Mouse (Mus musculus): ENCODE measurements at regions not wholly inside any gene's neighbourhood (a gene's known extent, or its start where the extent isn't known, plus 50 kb on each side); places are given as distances from the start of the nearest gene placed in this dataset.

GRCm38 (mm10) chr1:137461189-137461588 lies 500.9 kb upstream of the Nr5a2 start:
- no peak for DNase-seq (ENCODE audit: extremely low read depth, low read depth)

GRCm38 (mm10) chr1:137453446-137454208 lies 493.4 kb upstream of the Nr5a2 start:
- DNase-seq (ENCODE audit: extremely low read depth, low read depth) = no peak

- DNase-seq (ENCODE audit: extremely low read depth, low read depth) = no peak
These were observed 492.5 kb upstream of the Nr5a2 start for GRCm38 (mm10) chr1:137452749-137453148.

GRCm38 (mm10) chr1:137446497-137446896 lies 486.2 kb upstream of the Nr5a2 start:
- no peak for DNase-seq (ENCODE audit: extremely low read depth, low read depth)

GRCm38 (mm10) chr1:137428110-137428509 lies 467.9 kb upstream of the Nr5a2 start:
- DNase-seq (ENCODE audit: extremely low read depth, low read depth) = no peak

GRCm38 (mm10) chr1:137418388-137418787 lies 458.1 kb upstream of the Nr5a2 start:
- no peak for DNase-seq (ENCODE audit: extremely low read depth, low read depth)

GRCm38 (mm10) chr1:137396736-137397135 lies 436.5 kb upstream of the Nr5a2 start:
- no peak for DNase-seq (ENCODE audit: extremely low read depth, low read depth)

- DNase-seq (ENCODE audit: extremely low read depth, low read depth) = no peak
These were observed 427.3 kb upstream of the Nr5a2 start for GRCm38 (mm10) chr1:137387509-137387908.

GRCm38 (mm10) chr1:137378072-137378985 lies 418.1 kb upstream of the Nr5a2 start:
- no peak for DNase-seq (ENCODE audit: extremely low read depth, low read depth)

- no peak for DNase-seq (ENCODE audit: extremely low read depth, low read depth)
These were observed 416.4 kb upstream of the Nr5a2 start for GRCm38 (mm10) chr1:137376685-137377084.

GRCm38 (mm10) chr1:137374641-137375040 lies 414.4 kb upstream of the Nr5a2 start:
- no peak for DNase-seq (ENCODE audit: extremely low read depth, low read depth)

GRCm38 (mm10) chr1:137373509-137374420 lies 413.5 kb upstream of the Nr5a2 start:
- DNase-seq (ENCODE audit: extremely low read depth, low read depth) = no peak

GRCm38 (mm10) chr1:137372236-137372635 lies 412.0 kb upstream of the Nr5a2 start:
- no peak for DNase-seq (ENCODE audit: extremely low read depth, low read depth)

- DNase-seq (ENCODE audit: extremely low read depth, low read depth) = no peak
These were observed 404.1 kb upstream of the Nr5a2 start for GRCm38 (mm10) chr1:137364396-137364795.

- DNase-seq (ENCODE audit: extremely low read depth, low read depth) = no peak
These were observed 403.7 kb upstream of the Nr5a2 start for GRCm38 (mm10) chr1:137363969-137364368.

- DNase-seq (ENCODE audit: extremely low read depth, low read depth) = no peak
These were observed 403.3 kb upstream of the Nr5a2 start for GRCm38 (mm10) chr1:137363561-137363960.

- DNase-seq (ENCODE audit: extremely low read depth, low read depth) = no peak
These were observed 400.7 kb upstream of the Nr5a2 start for GRCm38 (mm10) chr1:137360688-137361570.

GRCm38 (mm10) chr1:137355941-137356512 lies 395.8 kb upstream of the Nr5a2 start:
- no peak for DNase-seq (ENCODE audit: extremely low read depth, low read depth)

GRCm38 (mm10) chr1:137352390-137353027 lies 392.3 kb upstream of the Nr5a2 start:
- no peak for DNase-seq (ENCODE audit: extremely low read depth, low read depth)

Measured in MEL-GATA-1-ER (cell line).